Mouse (Mus musculus): Measurements from ENCODE around the gene Rab3c.

DNA sequence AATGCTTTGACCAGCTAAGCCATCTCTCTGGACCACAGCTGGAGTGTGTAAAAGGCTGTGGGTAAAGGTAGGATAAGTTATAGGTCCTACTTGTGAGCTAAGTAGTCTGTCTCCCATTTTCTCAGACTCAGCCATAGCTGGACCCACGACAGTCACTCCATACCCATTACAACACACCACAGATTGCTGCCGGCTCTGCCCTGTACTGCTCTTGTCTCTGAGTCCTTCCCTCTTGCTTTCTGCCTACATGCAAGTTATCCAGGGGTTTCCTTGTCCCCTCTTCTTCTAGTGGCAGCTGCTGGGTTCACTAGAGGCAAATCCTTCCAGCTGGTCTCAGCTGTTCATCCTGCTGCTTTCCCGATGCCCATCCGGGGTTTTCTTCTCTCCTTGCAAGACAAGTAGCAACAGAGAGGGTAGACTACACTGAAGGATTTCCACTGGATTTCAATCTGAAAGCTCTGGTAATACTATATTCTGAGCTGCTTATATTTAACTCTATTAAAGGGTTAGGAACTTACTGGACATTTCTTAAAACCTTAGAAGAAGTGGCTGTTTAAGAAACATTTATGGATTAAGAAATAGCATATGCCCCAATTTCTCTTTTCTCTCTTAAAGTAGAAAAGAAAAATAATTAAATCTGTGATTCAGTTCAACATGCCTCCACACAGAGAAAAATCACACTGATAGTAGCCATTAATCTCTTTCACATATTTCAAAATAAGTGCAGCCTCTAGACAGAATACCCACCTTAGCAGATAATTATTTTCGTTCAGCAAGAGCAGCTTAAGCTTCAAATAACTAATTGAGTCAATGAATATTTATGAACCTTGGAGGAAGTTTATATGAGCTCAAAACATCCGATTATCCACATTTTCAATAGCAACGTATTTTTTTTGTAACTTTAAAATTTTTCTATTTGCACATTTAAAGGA lies 121.9 kb downstream of the Rab3c start:
- TF ChIP-seq CTCF (IDR thresholded peaks at IDR 0.05; ENCODE audit: control insufficient read depth, insufficient read depth, insufficient read length) (no peak), USF1 (IDR thresholded peaks at IDR 0.05; ENCODE audit: low read depth) (no peak), MAX (IDR thresholded peaks at IDR 0.05) (no peak), FOSL1 (IDR thresholded peaks at IDR 0.05; ENCODE audit: insufficient read depth, low read length, poor library complexity, severe bottlenecking) (no peak), MYOD1 (IDR thresholded peaks at IDR 0.05; ENCODE audit: control insufficient read depth, insufficient read length, low read depth) (no peak), CEBPB (IDR thresholded peaks at IDR 0.05; ENCODE audit: low read depth) (no peak)
